Mouse (Mus musculus) neural tube, embryonic 15.5 days (tissue): Measurements from ENCODE around the gene Htr1f. TPM values are rescaled to one million over a fixed set of nuclear protein-coding genes. Genes with fewer than 3 reads are reported as not detected.

Experiments
- ATAC-seq: fragments of 200-750 bp; cut with Nextera tagmentation; 2 replicates; pipeline ENCODE4 v1.8.0; 2017; ENCODE audit warnings: mild to moderate bottlenecking, moderate TSS enrichment, moderate library complexity; ENCODE audit not compliant: low FRiP score
- H3K27ac ChIP-seq: fragments of 300-500 bp; sonication (generic); replicated peaks from 2 replicates; pipeline ENCODE4 v1.5.1; 2015; ENCODE audit warnings: mild to moderate bottlenecking, inconsistent platforms
- H3K27me3 ChIP-seq: fragments of 300-500 bp; sonication (generic); replicated peaks from 2 replicates; pipeline ENCODE4 v1.6.1; 2015; ENCODE audit warnings: inconsistent platforms
- H3K36me3 ChIP-seq: fragments of 300-500 bp; sonication (generic); 2 replicates; pipeline ENCODE4 v1.6.1; 2015; ENCODE audit warnings: inconsistent platforms
- H3K4me1 ChIP-seq: fragments of 300-500 bp; sonication (generic); 2 replicates; pipeline ENCODE4 v1.6.1; 2015; ENCODE audit warnings: inconsistent platforms
- H3K4me2 ChIP-seq: fragments of 300-500 bp; sonication (generic); 2 replicates; pipeline ENCODE4 v1.6.1; 2015; ENCODE audit warnings: inconsistent platforms, mild to moderate bottlenecking, moderate library complexity
- H3K4me3 ChIP-seq: fragments of 300-500 bp; sonication (generic); replicated peaks from 2 replicates; pipeline ENCODE4 v1.5.1; 2015; ENCODE audit warnings: mild to moderate bottlenecking, inconsistent platforms
- H3K9ac ChIP-seq: fragments of 300-500 bp; sonication (generic); replicated peaks from 2 replicates; pipeline ENCODE4 v1.6.1; 2015; ENCODE audit warnings: mild to moderate bottlenecking, inconsistent platforms
- H3K9me3 ChIP-seq: fragments of 300-500 bp; sonication (generic); replicated peaks from 2 replicates; pipeline ENCODE4 v1.6.1; 2016; ENCODE audit warnings: inconsistent platforms
- WGBS: fragments of 180-500 bp; shearing (Covaris S2); methylation state at CpG from one replicate; pipeline ENCODE4 v1.1.7; 2015; ENCODE audit warnings: mixed read lengths; 5-methylcytosine and 5-hydroxymethylcytosine counted together
- polyA plus RNA-seq: library from polyadenylated mRNA; unstranded; fragments of >200 nt; fragmentation: Nextera tagmentation; extraction: Ambion mirVana; gene quantifications from 2 replicates; pipeline ENCODE4 v1.2.1, GENCODE M21; 2015

Gene Htr1f
- polyA plus RNA-seq, 1 experiment from 2014 or later: 0.99 TPM

- Histone ChIP-seq H3K4me2 (no peak overlapping the region), H3K4me3 (no peak overlapping the region), H3K27ac (no peak overlapping the region), H3K9ac (no peak overlapping the region), H3K4me1 (no peaks in the 10 kb centered on the region), H3K9me3 (no peaks in the 10 kb centered on the region), H3K27me3 (no peaks in the 10 kb centered on the region), H3K36me3 (no peaks in the 10 kb centered on the region)
- no peak for ATAC-seq
- 90% methylated on average over 5 of the region's 5 CpGs for WGBS
Measured at GRCm38 (mm10) chr16:64941646-64942195, 163.9 kb downstream of the Htr1f start.

- H3K9me3 ChIP-seq: no peaks in the 10 kb centered on the region
- H3K4me2 ChIP-seq: no peak overlapping the region
- WGBS: 88% methylated on average over 1 of the region's 1 CpGs
Measured at GRCm38 (mm10) chr16:64934793-64935192, 170.9 kb downstream of the Htr1f start.

GRCm38 (mm10) chr16:64934011-64934410 lies 171.6 kb downstream of the Htr1f start:
- Histone ChIP-seq H3K4me2 (no peak overlapping the region), H3K4me1 (no peaks in the 10 kb centered on the region), H3K9me3 (no peaks in the 10 kb centered on the region), H3K27me3 (no peaks in the 10 kb centered on the region), H3K9ac (no peak overlapping the region), H3K4me3 (no peak overlapping the region), H3K36me3 (no peaks in the 10 kb centered on the region), H3K27ac (no peak overlapping the region)
- WGBS: 84% methylated on average over 1 of the region's 1 CpGs
- ATAC-seq: no peak

More at GRCm38 (mm10) chr16:64934793-64935192, 170.9 kb downstream of the Htr1f start:
- Histone ChIP-seq H3K4me1 (no peaks in the 10 kb centered on the region), H3K27me3 (no peaks in the 10 kb centered on the region), H3K4me3 (no peak overlapping the region), H3K27ac (no peak overlapping the region), H3K36me3 (no peaks in the 10 kb centered on the region), H3K9ac (no peak overlapping the region)
- ATAC-seq: no peak

GRCm38 (mm10) chr16:64923500-64923899 lies 182.2 kb downstream of the Htr1f start:
- no peaks in the 10 kb centered on the region for H3K27me3 ChIP-seq
- no peaks in the 10 kb centered on the region for H3K4me1 ChIP-seq
- WGBS: 69% methylated on average over 9 of the region's 9 CpGs
- H3K27ac ChIP-seq: no peak overlapping the region
- H3K36me3 ChIP-seq: no peaks in the 10 kb centered on the region
- H3K4me3 ChIP-seq: no peak overlapping the region
- no peaks in the 10 kb centered on the region for H3K9me3 ChIP-seq
- no peak overlapping the region for H3K4me2 ChIP-seq
- ATAC-seq: no peak
- no peak overlapping the region for H3K9ac ChIP-seq

GRCm38 (mm10) chr16:64908747-64909146 lies 196.9 kb downstream of the Htr1f start:
- no peaks in the 10 kb centered on the region for H3K36me3 ChIP-seq

GRCm38 (mm10) chr16:64907112-64907511 lies 198.5 kb downstream of the Htr1f start:
- Histone ChIP-seq H3K9me3 (no peaks in the 10 kb centered on the region), H3K27me3 (no peaks in the 10 kb centered on the region), H3K4me1 (no peaks in the 10 kb centered on the region), H3K36me3 (no peaks in the 10 kb centered on the region), H3K4me3 (no peak overlapping the region), H3K9ac (no peak overlapping the region), H3K4me2 (no peak overlapping the region), H3K27ac (no peak overlapping the region)
- WGBS: 49% methylated on average over 3 of the region's 3 CpGs
- no peak for ATAC-seq

More at GRCm38 (mm10) chr16:64908747-64909146, 196.9 kb downstream of the Htr1f start:
- no peak overlapping the region for H3K9ac ChIP-seq
- ATAC-seq: no peak
- no peak overlapping the region for H3K4me3 ChIP-seq
- no peaks in the 10 kb centered on the region for H3K27me3 ChIP-seq
- H3K27ac ChIP-seq: no peak overlapping the region
- WGBS: 87% methylated on average over 10 of the region's 10 CpGs
- no peaks in the 10 kb centered on the region for H3K4me1 ChIP-seq
- no peaks in the 10 kb centered on the region for H3K9me3 ChIP-seq
- no peak overlapping the region for H3K4me2 ChIP-seq

- Histone ChIP-seq H3K27me3 (no peaks in the 10 kb centered on the region), H3K27ac (no peak overlapping the region), H3K4me3 (no peak overlapping the region), H3K9ac (no peak overlapping the region), H3K4me1 (no peaks in the 10 kb centered on the region), H3K36me3 (no peaks in the 10 kb centered on the region), H3K9me3 (no peaks in the 10 kb centered on the region), H3K4me2 (no peak overlapping the region)
- no peak for ATAC-seq
- 36% methylated on average over 2 of the region's 2 CpGs for WGBS
Measured at GRCm38 (mm10) chr16:64903328-64903727, 202.3 kb downstream of the Htr1f start.

- Histone ChIP-seq H3K27ac (no peak overlapping the region), H3K36me3 (no peaks in the 10 kb centered on the region), H3K9ac (no peak overlapping the region), H3K4me2 (no peak overlapping the region), H3K4me1 (no peaks in the 10 kb centered on the region), H3K4me3 (no peak overlapping the region), H3K27me3 (no peaks in the 10 kb centered on the region), H3K9me3 (no peaks in the 10 kb centered on the region)
- WGBS: 79% methylated on average over 2 of the region's 2 CpGs
- ATAC-seq: no peak
Measured at GRCm38 (mm10) chr16:64899084-64899483, 206.6 kb downstream of the Htr1f start.

GRCm38 (mm10) chr16:64889496-64889895 lies 216.2 kb downstream of the Htr1f start:
- H3K27me3 ChIP-seq: no peaks in the 10 kb centered on the region
- no peak overlapping the region for H3K9ac ChIP-seq
- H3K4me3 ChIP-seq: no peak overlapping the region
- H3K4me2 ChIP-seq: no peak overlapping the region
- WGBS: 92% methylated on average over 3 of the region's 3 CpGs
- ATAC-seq: no peak
- H3K27ac ChIP-seq: no peak overlapping the region
- H3K4me1 ChIP-seq: no peaks in the 10 kb centered on the region
- H3K36me3 ChIP-seq: no peaks in the 10 kb centered on the region
- H3K9me3 ChIP-seq: no peaks in the 10 kb centered on the region

- 42% methylated on average over 4 of the region's 4 CpGs for WGBS
Measured at GRCm38 (mm10) chr16:64885547-64885946, 220.1 kb downstream of the Htr1f start.

GRCm38 (mm10) chr16:64885142-64885541 lies 220.5 kb downstream of the Htr1f start:
- H3K4me3 ChIP-seq: no peak overlapping the region
- no peak for ATAC-seq
- H3K4me1 ChIP-seq: no peaks in the 10 kb centered on the region
- WGBS: 30% methylated on average over 3 of the region's 3 CpGs
- H3K9me3 ChIP-seq: no peaks in the 10 kb centered on the region
- no peak overlapping the region for H3K4me2 ChIP-seq
- no peak overlapping the region for H3K27ac ChIP-seq
- no peaks in the 10 kb centered on the region for H3K36me3 ChIP-seq
- H3K9ac ChIP-seq: no peak overlapping the region
- no peaks in the 10 kb centered on the region for H3K27me3 ChIP-seq

More at GRCm38 (mm10) chr16:64885547-64885946, 220.1 kb downstream of the Htr1f start:
- no peaks in the 10 kb centered on the region for H3K27me3 ChIP-seq
- no peaks in the 10 kb centered on the region for H3K4me1 ChIP-seq
- H3K4me3 ChIP-seq: no peak overlapping the region
- no peak overlapping the region for H3K9ac ChIP-seq
- no peak for ATAC-seq
- no peaks in the 10 kb centered on the region for H3K36me3 ChIP-seq
- H3K9me3 ChIP-seq: no peaks in the 10 kb centered on the region
- no peak overlapping the region for H3K27ac ChIP-seq
- no peak overlapping the region for H3K4me2 ChIP-seq

GRCm38 (mm10) chr16:64884420-64884838 lies 221.2 kb downstream of the Htr1f start:
- Histone ChIP-seq H3K9me3 (no peaks in the 10 kb centered on the region), H3K4me2 (no peak overlapping the region), H3K4me3 (no peak overlapping the region), H3K9ac (no peak overlapping the region), H3K27me3 (no peaks in the 10 kb centered on the region), H3K4me1 (no peaks in the 10 kb centered on the region), H3K27ac (no peak overlapping the region), H3K36me3 (no peaks in the 10 kb centered on the region)
- ATAC-seq: no peak
- WGBS: 27% methylated on average over 3 of the region's 3 CpGs
